Mouse (Mus musculus) MEL (cell line): ENCODE results near the gene Vsig8. TPM values are rescaled to one million over a fixed set of nuclear protein-coding genes. Genes with fewer than 3 reads are reported as not detected.

Experiments used
- DNase-seq: peaks from one replicate; pipeline ENCODE4 v3.0.0; 2011; ENCODE audit warnings: low read depth, low spot score
- H3K27ac ChIP-seq: 2 replicates; pipeline ENCODE4 v1.5.1; 2012; ENCODE audit warnings: low read depth, mild to moderate bottlenecking, control low read depth, low read length, moderate library complexity; ENCODE audit not compliant: control insufficient read depth
- H3K27me3 ChIP-seq, 2 experiments: fragments of 150-350 bp in 1 of 2; sonication (generic) in 1 of 2; 2 replicates each; pipeline ENCODE4 v1.6.1; 2012; ENCODE audit warnings: low read length in 2 of 2, mild to moderate bottlenecking in 2 of 2, improper control_type of control experiment in 1 of 2, moderate library complexity in 1 of 2; ENCODE audit not compliant: insufficient read depth in 2 of 2, control insufficient read depth in 1 of 2
- H3K36me3 ChIP-seq, 2 experiments: 2 replicates each; pipeline ENCODE4 v1.6.1; 2012 to 2014; ENCODE audit warnings: low read length in 2 of 2, improper control_type of control experiment in 1 of 2, inconsistent platforms in 1 of 2, mild to moderate bottlenecking in 1 of 2; ENCODE audit not compliant: insufficient read depth in 2 of 2, control insufficient read depth in 1 of 2
- H3K4me1 ChIP-seq, 2 experiments: fragments of 150-350 bp in 1 of 2; sonication (generic) in 1 of 2; 2 replicates each; pipeline ENCODE4 v1.6.1; 2012; ENCODE audit warnings: low read length in 2 of 2, improper control_type of control experiment in 1 of 2, mild to moderate bottlenecking in 1 of 2; ENCODE audit not compliant: insufficient read depth in 2 of 2, control insufficient read depth in 1 of 2
- H3K4me3 ChIP-seq, 2 experiments: fragments of 150-350 bp in 1 of 2; sonication (generic) in 1 of 2; 2 replicates each; pipeline ENCODE4 v1.5.1; 2012; ENCODE audit warnings: low read depth in 2 of 2, low read length in 2 of 2, mild to moderate bottlenecking in 2 of 2, moderate library complexity in 2 of 2, control low read depth in 1 of 2, improper control_type of control experiment in 1 of 2; ENCODE audit not compliant: control insufficient read depth in 1 of 2, insufficient read depth in 1 of 2
- H3K79me2 ChIP-seq: 2 replicates; pipeline ENCODE4 v1.6.1; 2012; ENCODE audit warnings: mild to moderate bottlenecking, low read length, moderate library complexity; ENCODE audit not compliant: control insufficient read depth, poor library complexity, insufficient read depth
- H3K9ac ChIP-seq: 2 replicates; pipeline ENCODE4 v1.6.1; 2012; ENCODE audit warnings: low read depth, mild to moderate bottlenecking, control low read depth, low read length, moderate library complexity; ENCODE audit not compliant: control insufficient read depth, poor library complexity, severe bottlenecking
- H3K9me3 ChIP-seq: fragments of 150-350 bp; sonication (generic); replicated peaks from 2 replicates; pipeline ENCODE4 v1.6.1; 2012; ENCODE audit warnings: mild to moderate bottlenecking, low read length, improper control_type of control experiment, moderate library complexity; ENCODE audit not compliant: insufficient read depth
- BHLHE40 ChIP-seq: IDR thresholded peaks from 2 replicates; pipeline ENCODE4 v1.6.1; 2012; ENCODE audit warnings: low read depth, mild to moderate bottlenecking, inconsistent platforms, low read length, improper control_type of control experiment, borderline replicate concordance
- CHD1 ChIP-seq: IDR thresholded peaks from 2 replicates; pipeline ENCODE4 v1.6.1; 2012; ENCODE audit warnings: low read depth, mild to moderate bottlenecking, inconsistent platforms, low read length, improper control_type of control experiment
- CHD2 ChIP-seq: IDR thresholded peaks from 2 replicates; pipeline ENCODE4 v1.6.1; 2011; ENCODE audit warnings: low read length, improper control_type of control experiment
- CTCF ChIP-seq, 3 experiments: IDR thresholded peaks in 2 of 3; conservative IDR thresholded peaks in 1 of 3; 2 replicates each; pipeline ENCODE4 v1.5.1; 2011 to 2012; ENCODE audit warnings: low read length in 3 of 3, low read depth in 2 of 3, mild to moderate bottlenecking in 2 of 3, improper control_type of control experiment in 1 of 3, inconsistent platforms in 1 of 3, mixed read lengths in 1 of 3, moderate library complexity in 1 of 3; ENCODE audit not compliant: control insufficient read depth in 1 of 3, insufficient read depth in 1 of 3, poor library complexity in 1 of 3, severe bottlenecking in 1 of 3
- E2F4 ChIP-seq: IDR thresholded peaks from 2 replicates; pipeline ENCODE4 v1.6.1; 2011; ENCODE audit warnings: low read depth, low read length, improper control_type of control experiment, borderline replicate concordance
- ELF1 ChIP-seq: IDR thresholded peaks from 2 replicates; pipeline ENCODE4 v1.6.1; 2014; ENCODE audit warnings: low read depth, mild to moderate bottlenecking, inconsistent platforms, low read length, improper control_type of control experiment, moderate library complexity
- ETS1 ChIP-seq: IDR thresholded peaks from 2 replicates; pipeline ENCODE4 v1.6.1; 2012; ENCODE audit warnings: low read depth, mild to moderate bottlenecking, inconsistent platforms, low read length, improper control_type of control experiment, moderate library complexity
- GABPA ChIP-seq: IDR thresholded peaks from 2 replicates; pipeline ENCODE4 v1.6.1; 2012; ENCODE audit warnings: low read depth, mild to moderate bottlenecking, inconsistent platforms, low read length, improper control_type of control experiment, moderate library complexity
- GATA1 ChIP-seq: IDR thresholded peaks from 2 replicates; pipeline ENCODE4 v1.6.1; 2011; ENCODE audit warnings: low read depth, low read length, improper control_type of control experiment
- HCFC1 ChIP-seq: IDR thresholded peaks from 2 replicates; pipeline ENCODE4 v1.6.1; 2012; ENCODE audit warnings: low read depth, mild to moderate bottlenecking, inconsistent platforms, low read length, improper control_type of control experiment, moderate library complexity
- JUND ChIP-seq: IDR thresholded peaks from 2 replicates; pipeline ENCODE4 v1.6.1; 2011; ENCODE audit warnings: low read depth, mild to moderate bottlenecking, improper control_type of control experiment, low read length
- MAFK ChIP-seq: IDR thresholded peaks from 2 replicates; pipeline ENCODE4 v1.6.1; 2011; ENCODE audit warnings: low read depth, mild to moderate bottlenecking, low read length, improper control_type of control experiment, borderline replicate concordance
- MAX ChIP-seq: IDR thresholded peaks from 2 replicates; pipeline ENCODE4 v1.6.1; 2011; ENCODE audit warnings: low read length, improper control_type of control experiment
- MEF2A ChIP-seq: IDR thresholded peaks from 2 replicates; pipeline ENCODE4 v1.6.1; 2014; ENCODE audit warnings: low read depth, mild to moderate bottlenecking, inconsistent platforms, low read length, improper control_type of control experiment; ENCODE audit not compliant: poor library complexity, insufficient replicate concordance, severe bottlenecking; ENCODE audit errors: extremely low read depth
- MXI1 ChIP-seq: IDR thresholded peaks from 2 replicates; pipeline ENCODE4 v1.6.1; 2011; ENCODE audit warnings: mild to moderate bottlenecking, low read depth, low read length, improper control_type of control experiment
- MYB ChIP-seq: IDR thresholded peaks from 2 replicates; pipeline ENCODE4 v1.6.1; 2011; ENCODE audit warnings: mild to moderate bottlenecking, low read depth, low read length, improper control_type of control experiment
- MYC ChIP-seq: IDR thresholded peaks from 2 replicates; pipeline ENCODE4 v1.6.1; 2011; ENCODE audit warnings: low read depth, mild to moderate bottlenecking, low read length, improper control_type of control experiment, moderate library complexity
- NELFE ChIP-seq: IDR thresholded peaks from 2 replicates; pipeline ENCODE4 v1.6.1; 2011; ENCODE audit warnings: low read depth, low read length, improper control_type of control experiment
- POLR2A ChIP-seq, 2 experiments: IDR thresholded peaks; 2 replicates each; pipeline ENCODE4 v1.6.1; 2011 to 2012; ENCODE audit warnings: low read length in 2 of 2, mild to moderate bottlenecking in 2 of 2, control low read depth in 1 of 2, improper control_type of control experiment in 1 of 2, low read depth in 1 of 2, moderate library complexity in 1 of 2; ENCODE audit not compliant: control insufficient read depth in 1 of 2, insufficient read depth in 1 of 2, poor library complexity in 1 of 2
- POLR2AphosphoS2 ChIP-seq: IDR thresholded peaks from 2 replicates; pipeline ENCODE4 v1.6.1; 2011; ENCODE audit warnings: low read length, improper control_type of control experiment
- RCOR1 ChIP-seq: IDR thresholded peaks from 2 replicates; pipeline ENCODE4 v1.6.1; 2012; ENCODE audit warnings: low read depth, mild to moderate bottlenecking, inconsistent platforms, low read length, improper control_type of control experiment
- SIN3A ChIP-seq: IDR thresholded peaks from 2 replicates; pipeline ENCODE4 v1.6.1; 2012; ENCODE audit warnings: low read length, improper control_type of control experiment, inconsistent platforms
- SMC3 ChIP-seq: IDR thresholded peaks from 2 replicates; pipeline ENCODE4 v1.6.1; 2011; ENCODE audit warnings: low read depth, low read length, improper control_type of control experiment
- TAL1 ChIP-seq: IDR thresholded peaks from 2 replicates; pipeline ENCODE4 v1.6.1; 2012; ENCODE audit warnings: mild to moderate bottlenecking, inconsistent platforms, low read length, moderate library complexity, mixed read lengths
- TBP ChIP-seq: IDR thresholded peaks from 2 replicates; pipeline ENCODE4 v1.8.0; 2011; ENCODE audit warnings: low read depth, low read length, improper control_type of control experiment
- TCF12 ChIP-seq: IDR thresholded peaks from 2 replicates; pipeline ENCODE4 v1.6.1; 2014; ENCODE audit warnings: low read depth, mild to moderate bottlenecking, inconsistent platforms, low read length, improper control_type of control experiment, moderate library complexity
- UBTF ChIP-seq: IDR thresholded peaks from 2 replicates; pipeline ENCODE4 v1.6.1; 2012; ENCODE audit warnings: low read depth, mild to moderate bottlenecking, inconsistent platforms, low read length, improper control_type of control experiment, moderate library complexity, borderline replicate concordance; ENCODE audit not compliant: insufficient read depth
- USF1 ChIP-seq: IDR thresholded peaks from 2 replicates; pipeline ENCODE4 v1.6.1; 2014; ENCODE audit warnings: low read depth, mild to moderate bottlenecking, inconsistent platforms, low read length, improper control_type of control experiment, moderate library complexity
- USF2 ChIP-seq, 2 experiments: IDR thresholded peaks; 2 replicates each; pipeline ENCODE4 v1.6.1; 2011 to 2012; ENCODE audit warnings: improper control_type of control experiment in 2 of 2, low read length in 2 of 2, borderline replicate concordance in 1 of 2, inconsistent platforms in 1 of 2, low read depth in 1 of 2, mild to moderate bottlenecking in 1 of 2; ENCODE audit not compliant: insufficient read depth in 1 of 2
- ZKSCAN1 ChIP-seq: IDR thresholded peaks from 2 replicates; pipeline ENCODE4 v1.6.1; 2012; ENCODE audit warnings: low read depth, mild to moderate bottlenecking, inconsistent platforms, low read length, improper control_type of control experiment, moderate library complexity
- ZMIZ1 ChIP-seq: IDR thresholded peaks from 2 replicates; pipeline ENCODE4 v1.6.1; 2012; ENCODE audit warnings: low read depth, mild to moderate bottlenecking, inconsistent platforms, low read length, improper control_type of control experiment, moderate library complexity
- polyA plus RNA-seq, 2 experiments: library from polyadenylated mRNA; stranded (reverse) in 1 of 2; unstranded in 1 of 2; fragments of >175 nt in 1 of 2; fragments of >200 nt in 1 of 2; gene quantifications; 2 replicates each; pipeline versions ENCODE4 v1.2.1 to v1.2.4; 2012; ENCODE audit warnings: low replicate concordance in 2 of 2, low read depth in 1 of 2; ENCODE audit not compliant: insufficient read length in 2 of 2, insufficient read depth in 1 of 2, missing spikeins in 1 of 2
- total RNA-seq: library from RNA; depleted of rRNA; stranded (reverse); fragments of 300-350 nt; gene quantifications from 2 replicates; pipeline ENCODE4 v1.2.3, GENCODE M21; 2012

Gene Vsig8
- total and polyA plus RNA-seq, 3 experiments, result not detected

DNA sequence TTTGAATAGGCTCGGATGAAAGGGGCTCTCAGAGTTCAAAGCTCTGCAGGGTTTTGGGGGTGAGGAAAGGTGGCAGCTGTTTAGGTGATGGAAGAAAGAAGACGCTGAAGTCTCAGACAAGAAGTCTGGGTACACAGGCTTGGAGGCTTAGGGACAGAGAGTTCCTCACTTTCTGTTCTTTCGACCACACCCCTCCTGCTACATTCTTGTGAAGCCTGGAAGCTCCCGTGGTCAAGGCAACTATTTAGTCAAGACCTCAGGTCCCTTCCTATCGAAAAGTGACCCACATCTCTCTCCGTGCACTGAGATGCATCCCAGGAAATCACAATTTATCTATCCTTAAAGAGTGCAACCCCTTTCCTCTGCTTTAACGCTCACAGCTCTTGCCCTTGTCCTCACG lies 6.0 kb upstream of the Vsig8 start:
- peak; percentile 22 for DNase-seq
- H3K27me3 ChIP-seq, result peaks cover 0 to 1% of the 10 kb centered on the region in 2 experiments; a peak in 1 of 4 replicates
- peak overlapping the region; percentile 42 for H3K9ac ChIP-seq
- H3K79me2 ChIP-seq, result no peaks in the 10 kb centered on the region; the same call in 1 of the 2 replicates
- peaks cover 0 to 5% of the 10 kb centered on the region in 2 experiments; a peak in 2 of 4 replicates for H3K36me3 ChIP-seq
- H3K4me1 ChIP-seq, result peaks cover 0 to 11% of the 10 kb centered on the region in 2 experiments; a peak in 2 of 4 replicates
- H3K9me3 ChIP-seq, result no peaks in the 10 kb centered on the region
- TF ChIP-seq SMC3, result no peak
- no peak for TF ChIP-seq MAFK
- TF ChIP-seq GABPA, result no peak
- no peak for TF ChIP-seq HCFC1
- no peak for TF ChIP-seq TAL1
- TF ChIP-seq CHD2, result no peak
- no peak for TF ChIP-seq POLR2A (IDR thresholded peaks at IDR 0.05; ENCODE audit: control insufficient read depth in 1 of 2, insufficient read depth in 1 of 2, low read depth in 1 of 2, low read length in 2 of 2, poor library complexity in 1 of 2)
- TF ChIP-seq TCF12, result no peak
- TF ChIP-seq BHLHE40, result no peak
- TF ChIP-seq POLR2AphosphoS2, result no peak
- TF ChIP-seq NELFE, result no peak
- no peak for TF ChIP-seq RCOR1
- TF ChIP-seq GATA1, result no peak
- TF ChIP-seq ZKSCAN1, result no peak
- TF ChIP-seq MYC, result no peak
- TF ChIP-seq MYB, result no peak
- TF ChIP-seq USF2 (IDR thresholded peaks at IDR 0.05; ENCODE audit: borderline replicate concordance in 1 of 2, insufficient read depth in 1 of 2, low read depth in 1 of 2, low read length in 2 of 2), result no peak
- no peak for TF ChIP-seq MEF2A
- TF ChIP-seq CHD1, result no peak
- no peak for TF ChIP-seq MAX
- TF ChIP-seq, all 39 proteins: peak for 0
- Histone ChIP-seq H3K4me3 (peak overlapping the region; percentile 60 to 63), H3K27ac (no peak overlapping the region)

DNA sequence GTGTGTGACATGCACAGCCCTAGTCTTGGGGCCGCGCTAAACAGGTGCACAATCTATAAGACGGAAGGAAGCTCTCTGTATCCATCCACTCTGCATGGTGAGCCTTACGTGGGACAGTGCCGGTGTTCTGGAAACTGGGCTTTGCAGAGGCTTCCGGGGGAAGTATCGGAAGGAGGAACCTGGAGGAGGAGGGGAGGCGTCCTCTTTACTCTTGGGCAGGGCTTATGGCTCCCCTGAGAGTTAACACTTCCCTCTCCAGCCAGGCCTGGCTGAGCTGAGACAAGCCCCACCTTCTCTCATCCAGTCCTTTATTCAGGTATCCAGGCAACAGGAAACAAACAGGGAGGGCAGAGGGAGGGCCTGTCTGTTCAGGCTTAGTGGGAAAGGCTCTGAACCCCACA lies 5.2 kb upstream of the Vsig8 start:
- Histone ChIP-seq H3K4me1 (peaks cover 0 to 11% of the 10 kb centered on the region in 2 experiments; a peak in 2 of 4 replicates), H3K9me3 (no peaks in the 10 kb centered on the region), H3K4me3 (peak overlapping the region; percentile 60 to 63), H3K79me2 (no peaks in the 10 kb centered on the region; the same call in 1 of the 2 replicates), H3K9ac (peak overlapping the region; percentile 42), H3K27ac (no peak overlapping the region), H3K27me3 (peaks cover 0 to 1% of the 10 kb centered on the region in 2 experiments; a peak in 1 of 4 replicates), H3K36me3 (peaks cover 0 to 5% of the 10 kb centered on the region in 2 experiments; a peak in 2 of 4 replicates)
- DNase-seq, result peak; percentile 85
- 0 out of 2 replicates have a peak, but pooled peaks have one; percentile 8 for TF ChIP-seq TBP
- no peak for TF ChIP-seq ZMIZ1
- TF ChIP-seq MEF2A, result no peak
- TF ChIP-seq RCOR1, result no peak
- TF ChIP-seq NELFE, result peak; percentile 43; the same call in 1 of the 2 replicates
- no peak for TF ChIP-seq CHD1
- 0 out of 2 replicates have a peak, but pooled peaks have one; percentile 3 for TF ChIP-seq MXI1
- peak; percentile 71 for TF ChIP-seq ELF1
- TF ChIP-seq POLR2AphosphoS2, result no peak
- TF ChIP-seq USF2 (IDR thresholded peaks at IDR 0.05; ENCODE audit: borderline replicate concordance in 1 of 2, insufficient read depth in 1 of 2, low read depth in 1 of 2, low read length in 2 of 2), result no peak
- TF ChIP-seq E2F4, result no peak
- no peak for TF ChIP-seq ETS1
- no peak for TF ChIP-seq JUND
- no peak for TF ChIP-seq UBTF
- no peak for TF ChIP-seq USF1
- no peak for TF ChIP-seq BHLHE40
- no peak; the same call in none of the 2 replicates for TF ChIP-seq SIN3A
- TF ChIP-seq MYC, result no peak
- no peak for TF ChIP-seq CTCF (IDR thresholded peaks at IDR 0.05 in 2 of 3, conservative IDR thresholded peaks at IDR 0.05 in 1 of 3; ENCODE audit: control insufficient read depth in 1 of 3, insufficient read depth in 1 of 3, low read depth in 2 of 3, low read length in 3 of 3, poor library complexity in 1 of 3, severe bottlenecking in 1 of 3)
- no peak for TF ChIP-seq GATA1
